Mouse (Mus musculus): Measurements from ENCODE around the gene Rasa2.

Rasa2 gene

DNA sequence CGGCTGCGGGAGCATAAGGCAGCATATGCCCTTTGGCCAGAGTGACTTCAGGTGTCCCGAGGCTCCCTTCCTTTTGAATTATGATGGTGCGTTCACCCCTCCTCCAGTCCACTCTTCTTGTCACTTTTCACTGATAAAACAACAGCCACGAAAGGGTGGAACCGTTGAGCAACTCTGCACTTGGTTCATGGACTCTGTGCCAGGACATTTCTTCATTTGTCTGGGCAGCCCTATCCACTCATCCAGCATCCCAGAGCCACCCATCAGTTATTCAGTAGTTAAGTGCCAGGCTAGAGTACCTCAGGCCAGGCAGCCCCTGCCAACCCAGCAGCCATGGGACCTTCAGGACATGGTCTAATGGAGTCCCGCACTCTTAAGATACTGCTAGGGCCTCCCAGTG lies 7.1 kb upstream of the Rasa2 start:
- DNase-seq (ENCODE audit: low spot score): no peak

DNA sequence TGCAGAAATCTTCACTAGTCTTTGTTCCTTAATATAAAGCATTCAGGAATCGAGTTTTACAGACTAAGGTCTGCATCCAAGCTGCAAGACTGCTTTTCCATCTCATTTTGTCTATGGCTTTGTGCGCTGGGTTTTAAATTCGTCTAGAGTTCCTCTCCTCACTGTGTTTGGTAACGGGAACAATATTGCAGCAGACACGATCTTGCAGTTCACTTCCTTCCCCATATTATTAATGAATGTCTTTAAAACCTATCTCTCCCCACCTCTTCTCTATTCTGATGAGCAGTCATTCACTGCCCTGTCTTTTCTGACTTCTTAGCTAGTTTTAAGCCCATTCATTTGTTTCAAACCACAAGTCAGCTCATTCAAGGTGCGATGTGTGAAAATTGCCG lies 5.7 kb upstream of the Rasa2 start:
- no peak for DNase-seq (ENCODE audit: low spot score)

DNA sequence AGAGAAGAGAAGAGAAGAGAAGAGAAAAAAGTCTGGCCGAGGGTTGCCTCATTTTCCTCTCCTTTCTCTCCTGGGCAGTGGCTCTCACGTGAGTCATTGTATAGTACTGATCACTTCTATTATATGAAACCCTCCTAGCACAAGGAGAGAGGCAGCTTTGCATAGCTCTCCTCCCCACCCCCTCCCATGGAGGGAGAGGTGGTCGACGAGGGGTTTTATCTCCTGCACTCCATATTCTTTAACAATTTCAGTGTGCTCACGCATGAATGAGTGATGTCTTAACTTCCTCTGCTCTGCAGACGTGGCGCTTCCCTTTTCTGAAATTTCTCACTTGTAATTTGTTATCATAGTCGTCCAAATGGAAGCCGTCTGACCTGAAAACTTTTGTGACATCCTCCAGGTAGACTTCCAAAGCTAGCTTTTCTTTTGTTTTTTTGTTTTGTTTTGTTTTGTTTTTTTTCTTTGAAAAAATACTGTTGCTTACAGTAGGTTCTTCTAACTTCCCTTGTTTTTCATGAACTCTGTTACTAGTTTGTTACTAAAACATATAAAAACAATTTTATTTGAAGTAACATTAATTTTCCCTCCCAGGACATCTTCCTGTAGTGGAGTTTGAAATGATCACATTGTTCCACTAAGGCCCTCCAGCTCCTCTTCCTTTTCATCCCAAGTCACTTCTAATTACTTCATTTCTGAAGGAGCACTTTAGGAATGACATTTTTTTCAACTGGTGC lies 5.2 kb upstream of the Rasa2 start:
- no peak for DNase-seq (ENCODE audit: low spot score)

DNA sequence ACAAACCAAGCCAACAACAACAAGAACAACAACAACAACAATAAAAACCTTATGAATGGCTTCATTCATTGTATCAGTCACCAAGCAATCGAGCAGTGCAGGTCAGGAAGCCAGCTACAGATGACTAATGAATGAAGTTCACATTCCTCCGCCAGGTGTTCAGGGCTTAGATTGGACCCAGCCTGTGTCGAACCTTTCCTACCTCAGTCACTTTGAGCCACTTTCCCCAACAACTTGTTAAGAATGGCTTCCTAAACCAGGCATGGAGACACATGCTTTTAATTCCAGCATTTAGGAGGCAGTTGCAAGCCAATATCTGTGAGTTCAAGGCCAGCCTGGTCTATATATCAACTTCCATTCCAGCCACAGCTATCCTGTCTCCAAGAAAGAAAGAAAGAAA lies 4.5 kb upstream of the Rasa2 start:
- DNase-seq (ENCODE audit: low spot score): no peak

DNA sequence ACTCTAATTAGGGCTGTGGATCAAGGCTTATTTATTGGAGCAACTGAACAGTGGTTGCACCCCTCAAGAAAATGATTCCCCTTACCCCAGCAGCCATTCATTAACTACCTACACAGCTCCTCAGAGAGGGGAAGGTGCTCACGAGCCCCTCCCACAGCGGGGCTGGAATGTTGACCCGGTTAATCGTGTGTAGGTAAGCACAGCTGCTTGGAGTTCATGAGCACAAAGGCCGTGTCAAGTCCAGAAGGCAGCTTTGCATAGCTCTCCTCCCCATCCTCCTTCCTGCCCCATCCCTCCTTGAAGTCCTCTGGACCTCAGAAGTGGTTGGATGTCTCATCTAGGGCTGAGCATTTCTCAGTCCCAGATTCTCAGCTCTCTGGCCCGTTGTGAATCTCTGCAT lies 3.8 kb upstream of the Rasa2 start:
- no peak for DNase-seq (ENCODE audit: low spot score)

DNA sequence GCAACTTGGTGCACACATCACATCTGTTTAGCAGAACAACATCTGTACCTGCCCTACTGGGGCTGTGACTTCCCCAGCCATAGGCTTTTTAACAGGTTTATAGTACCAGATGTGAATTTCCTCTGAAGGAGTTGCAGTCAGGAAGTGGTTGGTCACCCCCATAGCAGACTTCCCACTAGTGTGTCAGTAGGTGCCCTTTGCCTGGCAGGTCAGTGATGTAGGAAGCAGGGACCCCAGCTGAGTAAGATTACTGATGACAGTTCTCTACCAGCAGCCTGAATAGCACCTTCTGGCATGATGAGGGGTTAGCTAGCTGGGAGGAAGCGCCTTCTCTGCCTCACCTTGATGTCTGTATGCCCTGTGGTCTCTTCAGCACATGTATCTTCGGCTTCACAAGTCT lies 2.4 kb upstream of the Rasa2 start:
- DNase-seq (ENCODE audit: low spot score): no peak

DNA sequence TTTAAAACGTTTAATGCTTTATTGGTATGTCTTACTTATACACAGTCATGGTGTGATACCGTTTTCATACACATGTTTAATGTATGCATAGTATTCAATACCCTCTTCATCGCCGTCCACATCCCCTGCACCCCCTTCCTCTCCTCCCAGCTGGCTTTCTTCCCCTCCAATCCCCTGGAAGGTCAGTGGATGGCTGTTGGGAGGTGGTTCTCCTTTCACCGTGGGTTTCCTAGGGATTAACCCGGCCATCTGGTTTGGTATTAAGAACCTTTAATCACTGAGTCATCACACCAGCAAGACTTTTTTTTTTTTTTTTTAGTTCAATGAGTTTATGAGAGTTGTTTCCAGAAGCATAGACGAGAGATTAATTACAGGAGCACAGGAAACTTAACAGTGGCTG lies 1.3 kb upstream of the Rasa2 start:
- no peak for DNase-seq (ENCODE audit: low spot score)

DNA sequence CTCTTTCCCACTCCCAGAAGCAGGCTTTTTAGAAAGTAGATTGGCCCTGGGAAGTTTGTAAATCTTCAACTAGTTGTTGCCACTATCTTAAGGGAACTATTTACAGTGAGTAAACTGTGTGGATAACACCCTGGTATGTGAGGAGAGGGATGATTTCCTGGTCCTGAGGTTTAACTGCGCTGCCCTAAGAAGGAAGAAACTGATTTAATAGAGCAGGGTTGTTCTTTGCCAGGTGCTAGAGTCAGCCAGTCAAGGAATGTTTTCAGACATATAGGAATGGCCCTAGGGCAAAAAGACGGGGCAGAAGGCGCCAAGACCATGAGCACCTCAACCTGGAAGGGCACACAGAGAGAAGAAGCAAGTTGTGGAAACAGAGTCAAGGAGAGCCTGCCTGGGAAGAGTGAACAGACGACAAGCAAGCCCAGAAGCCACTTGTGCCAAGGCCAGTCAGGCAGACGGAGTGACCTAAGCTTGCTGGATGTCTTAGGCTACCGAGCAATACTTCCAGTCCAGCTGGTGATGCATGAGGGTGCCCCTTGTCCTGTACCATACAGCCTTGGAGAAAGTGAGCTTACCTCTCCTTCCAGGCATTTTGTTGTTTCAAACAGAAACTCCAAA lies 765 bp upstream of the Rasa2 start:
- DNase-seq (ENCODE audit: low spot score): no peak

DNA sequence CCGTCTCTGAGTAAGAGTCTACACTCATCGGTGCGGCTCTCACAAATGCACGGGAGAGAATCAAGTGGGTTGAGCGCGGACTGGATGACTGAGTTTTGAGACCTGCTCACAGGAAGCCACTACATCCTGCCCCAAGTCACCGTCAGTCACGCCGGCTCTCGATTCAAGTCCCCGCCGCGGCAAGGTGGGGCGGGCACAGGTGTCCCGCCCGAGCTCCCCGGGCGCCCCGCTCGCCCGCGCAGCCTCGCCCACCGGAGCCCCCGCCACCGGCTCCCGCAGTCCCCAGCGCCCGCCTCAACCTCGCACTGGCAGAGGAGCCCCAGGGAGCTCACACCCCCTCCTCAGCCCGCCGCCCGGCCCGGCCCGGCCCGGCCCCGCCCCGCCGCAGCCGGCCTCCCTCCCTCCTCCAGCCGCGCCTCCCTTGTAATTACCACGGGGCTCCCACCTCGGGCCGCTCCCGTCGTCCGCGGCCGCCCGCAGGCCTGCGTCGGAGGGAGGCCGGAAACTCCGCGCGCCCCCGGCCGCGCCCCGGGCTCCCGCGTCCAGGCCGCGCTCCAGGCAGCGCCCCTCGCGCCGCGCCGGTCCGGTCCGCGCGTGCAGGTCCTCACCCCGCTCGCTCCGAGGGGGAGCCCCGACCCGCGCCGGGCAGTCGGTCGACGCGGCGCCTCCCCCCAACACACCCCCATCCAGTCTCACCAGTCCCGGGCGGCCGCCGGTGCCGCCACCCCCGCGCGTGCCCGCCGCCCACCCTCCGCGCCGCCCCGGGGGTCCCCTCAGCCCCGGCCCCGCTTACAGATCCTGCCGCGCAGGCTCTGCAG lies 637 bp downstream of the Rasa2 start:
- DNase-seq (ENCODE audit: low spot score): peak; percentile 77

DNA sequence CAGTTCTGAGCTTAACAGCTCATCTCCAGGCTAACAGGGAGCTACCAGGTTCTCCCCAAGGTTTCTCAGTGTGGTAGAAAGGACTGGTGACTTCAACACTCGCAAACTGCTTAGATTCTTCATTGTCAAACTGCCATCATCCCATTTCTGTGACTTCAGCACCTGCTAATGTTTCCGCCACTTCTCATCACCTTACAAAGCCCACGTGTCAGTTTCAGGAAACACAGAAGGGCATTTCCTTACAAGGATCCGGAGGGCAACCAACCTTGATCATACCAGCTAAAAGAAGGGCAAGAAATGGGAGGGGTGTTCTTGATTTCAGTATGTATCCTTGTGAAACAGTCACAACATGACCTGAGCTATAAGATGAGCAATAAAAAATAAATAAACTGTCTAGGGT lies 2.3 kb downstream of the Rasa2 start:
- DNase-seq (ENCODE audit: low spot score): no peak

DNA sequence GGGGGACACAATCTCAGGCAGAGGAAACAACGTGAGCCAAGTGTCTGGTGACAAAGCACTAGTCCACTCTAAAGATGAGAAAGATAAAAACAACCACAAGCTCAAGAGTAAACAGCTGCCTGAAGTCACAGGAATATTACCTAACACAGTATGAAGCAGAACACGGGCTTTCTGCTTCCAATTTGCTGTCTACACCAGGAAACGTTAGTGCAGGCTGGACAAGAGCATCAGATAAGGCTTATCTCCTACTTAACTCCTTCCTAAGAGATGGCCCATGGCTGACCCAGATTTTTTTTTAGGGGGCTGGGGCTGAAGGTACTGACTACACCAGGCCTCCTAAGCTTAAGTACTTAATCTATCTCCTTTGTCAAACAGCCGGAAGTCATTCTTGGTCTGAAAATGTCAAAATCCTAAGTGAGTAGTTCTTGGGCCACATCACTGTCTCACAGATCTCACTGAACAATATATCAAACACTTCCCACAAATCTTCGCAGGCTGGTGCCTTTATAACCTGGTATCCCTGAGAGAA lies 3.8 kb downstream of the Rasa2 start:
- no peak for DNase-seq (ENCODE audit: low spot score)

DNA sequence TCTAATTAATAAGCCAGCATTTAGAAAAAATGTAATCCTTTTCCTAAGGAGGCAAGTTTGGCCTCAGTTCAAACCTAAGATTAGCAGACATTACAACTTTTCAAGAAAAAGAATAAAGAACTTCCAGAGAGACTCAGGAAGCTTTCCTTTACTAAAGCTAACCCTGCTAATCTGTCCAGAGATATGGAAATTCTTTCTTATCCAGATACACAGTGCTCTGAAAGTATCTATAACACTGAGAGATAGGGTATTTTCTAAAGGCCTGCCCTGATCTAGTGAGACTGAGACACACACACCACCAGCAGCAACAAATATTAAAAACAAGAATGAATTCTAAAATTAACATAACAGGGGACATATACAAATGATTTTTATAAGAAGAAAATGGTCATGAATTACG lies 4.4 kb downstream of the Rasa2 start:
- DNase-seq (ENCODE audit: low spot score): no peak

DNA sequence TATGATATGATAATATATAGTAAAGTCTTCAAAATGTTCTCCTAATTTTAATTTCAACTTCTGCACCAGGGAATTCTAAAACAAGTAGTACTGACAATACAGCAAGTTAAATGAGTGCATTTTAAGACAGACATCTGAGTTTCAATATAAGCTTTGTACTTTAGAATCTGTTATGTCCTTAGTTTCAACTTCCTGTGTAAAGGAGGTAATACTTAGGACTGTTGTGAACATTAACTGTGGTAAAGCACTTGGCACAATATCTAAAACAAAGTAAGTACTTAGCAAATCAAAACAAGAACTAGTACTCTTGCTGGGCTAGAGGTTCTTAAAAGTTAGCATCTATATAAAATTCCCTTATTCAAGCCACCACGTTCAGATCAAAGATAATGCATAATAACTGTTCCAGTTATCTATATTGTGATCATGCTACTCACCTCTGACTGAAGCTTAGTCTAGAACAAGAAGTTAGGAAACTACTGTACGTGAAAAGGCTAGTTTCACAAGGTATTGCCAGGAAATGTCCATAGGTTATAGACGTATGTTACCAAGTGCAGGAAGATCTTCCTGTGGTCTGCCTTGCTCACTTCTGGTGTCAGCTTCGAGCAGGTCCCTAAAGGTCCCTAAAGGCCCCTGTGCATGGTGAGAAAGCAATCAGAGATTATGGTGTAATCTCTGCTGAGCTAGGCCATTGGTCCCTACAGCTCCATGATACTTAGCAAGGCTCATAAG lies 12.8 kb downstream of the Rasa2 start:
- no peak for DNase-seq (ENCODE audit: low spot score)

DNA sequence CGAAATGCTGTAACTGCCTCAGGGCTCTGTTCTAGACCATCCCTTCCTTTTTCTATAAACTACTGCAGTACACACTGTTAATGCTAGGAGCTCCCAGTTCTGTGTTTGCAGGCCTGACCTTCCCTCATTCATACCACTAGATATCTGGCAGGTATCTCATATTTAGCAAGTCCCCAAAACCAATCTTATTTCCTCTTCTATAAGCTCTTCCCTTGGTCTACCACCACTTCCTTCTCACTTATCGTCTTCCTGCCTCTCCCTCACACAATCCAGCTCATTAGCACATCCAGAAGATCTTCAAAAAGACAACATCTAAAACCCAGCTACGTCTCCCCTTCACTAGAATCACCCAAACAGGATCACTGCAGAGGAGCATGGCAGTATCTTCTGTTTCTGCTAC lies 19.1 kb downstream of the Rasa2 start:
- no peak for DNase-seq (ENCODE audit: low spot score)

DNA sequence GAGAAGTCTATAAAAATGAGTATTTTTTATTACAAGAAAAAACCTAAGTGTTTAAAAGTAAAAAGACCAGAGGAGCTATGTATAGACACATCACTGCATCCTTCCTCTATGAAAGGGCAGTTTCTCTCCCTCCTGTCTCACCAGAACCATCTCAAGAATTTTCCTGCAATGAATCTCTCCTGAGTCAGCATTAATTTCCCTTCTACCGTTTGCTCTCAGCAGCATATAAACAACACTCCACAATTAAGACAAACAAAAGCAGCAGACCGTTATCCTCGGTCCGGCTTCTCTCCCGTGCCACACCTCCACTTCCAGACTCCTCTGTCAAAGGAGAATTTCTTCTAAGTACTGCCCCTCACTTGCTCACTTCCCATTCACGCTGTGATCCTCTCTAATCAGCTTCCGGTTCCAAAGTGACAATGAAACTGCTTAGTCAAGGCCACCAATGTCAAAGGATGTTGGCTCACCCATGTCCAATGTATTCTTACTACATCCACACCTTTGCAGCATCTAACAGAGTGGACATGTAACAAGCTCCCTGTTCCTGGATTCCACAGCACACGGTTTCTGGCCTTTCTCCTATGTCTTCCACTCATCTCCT lies 19.6 kb downstream of the Rasa2 start:
- DNase-seq (ENCODE audit: low spot score): no peak

DNA sequence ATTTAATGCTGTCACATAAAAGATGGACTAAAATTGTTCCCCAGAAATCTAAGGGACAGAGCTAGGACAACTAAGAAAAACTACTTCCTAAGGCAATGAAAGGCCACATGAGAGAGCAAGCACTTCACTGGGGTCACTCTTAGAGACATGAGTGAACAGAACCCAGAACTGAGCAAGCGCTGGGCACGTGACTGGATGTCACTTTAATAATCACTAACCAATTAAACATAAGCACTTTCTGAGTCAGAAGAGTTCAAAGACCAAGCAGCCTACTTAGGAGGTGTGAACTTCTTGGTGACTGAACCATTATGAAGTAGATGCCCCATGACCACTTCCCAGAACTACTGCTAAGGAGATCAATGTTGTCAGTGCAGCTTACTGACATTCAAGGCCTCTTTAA lies 20.6 kb downstream of the Rasa2 start:
- DNase-seq (ENCODE audit: low spot score): no peak

DNA sequence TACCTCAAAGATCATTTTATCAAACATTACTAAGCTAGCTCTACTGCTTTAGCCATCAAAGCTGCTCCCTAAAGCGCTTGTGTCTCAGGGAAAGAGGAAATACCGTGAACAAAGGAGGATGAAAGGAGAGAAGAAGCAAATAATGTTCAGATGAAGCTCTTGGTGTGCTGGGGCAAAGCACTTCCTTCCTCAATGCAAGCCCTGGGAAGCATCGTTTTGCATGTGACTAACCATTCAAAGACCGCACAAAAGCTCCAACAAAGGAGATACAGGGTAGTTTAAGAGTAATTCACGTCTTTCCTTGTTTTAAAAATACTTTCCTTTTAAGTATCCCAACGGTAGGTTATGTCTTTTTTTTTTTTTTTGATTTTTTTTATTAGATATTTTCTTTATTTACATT lies 28.0 kb downstream of the Rasa2 start:
- DNase-seq (ENCODE audit: low spot score): no peak

DNA sequence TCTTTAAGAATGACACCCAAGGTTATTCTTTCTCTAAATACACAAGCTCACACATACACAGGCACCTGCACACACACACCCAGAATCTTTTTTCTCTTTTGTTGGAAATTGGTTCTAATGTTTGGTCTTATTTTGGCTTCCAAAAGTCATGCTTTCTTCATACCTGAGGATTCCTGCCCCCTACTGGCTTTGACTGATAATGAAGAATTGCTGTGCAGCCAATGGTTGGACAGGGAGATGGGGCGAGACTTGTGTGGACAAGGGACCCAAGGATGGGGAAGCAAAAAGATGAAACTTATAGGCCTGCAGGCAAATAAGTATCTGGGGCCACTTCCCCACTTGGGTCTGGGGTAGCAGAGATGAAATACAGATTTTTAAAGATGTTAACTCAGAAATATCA lies 33.5 kb downstream of the Rasa2 start:
- DNase-seq (ENCODE audit: low spot score): no peak

DNA sequence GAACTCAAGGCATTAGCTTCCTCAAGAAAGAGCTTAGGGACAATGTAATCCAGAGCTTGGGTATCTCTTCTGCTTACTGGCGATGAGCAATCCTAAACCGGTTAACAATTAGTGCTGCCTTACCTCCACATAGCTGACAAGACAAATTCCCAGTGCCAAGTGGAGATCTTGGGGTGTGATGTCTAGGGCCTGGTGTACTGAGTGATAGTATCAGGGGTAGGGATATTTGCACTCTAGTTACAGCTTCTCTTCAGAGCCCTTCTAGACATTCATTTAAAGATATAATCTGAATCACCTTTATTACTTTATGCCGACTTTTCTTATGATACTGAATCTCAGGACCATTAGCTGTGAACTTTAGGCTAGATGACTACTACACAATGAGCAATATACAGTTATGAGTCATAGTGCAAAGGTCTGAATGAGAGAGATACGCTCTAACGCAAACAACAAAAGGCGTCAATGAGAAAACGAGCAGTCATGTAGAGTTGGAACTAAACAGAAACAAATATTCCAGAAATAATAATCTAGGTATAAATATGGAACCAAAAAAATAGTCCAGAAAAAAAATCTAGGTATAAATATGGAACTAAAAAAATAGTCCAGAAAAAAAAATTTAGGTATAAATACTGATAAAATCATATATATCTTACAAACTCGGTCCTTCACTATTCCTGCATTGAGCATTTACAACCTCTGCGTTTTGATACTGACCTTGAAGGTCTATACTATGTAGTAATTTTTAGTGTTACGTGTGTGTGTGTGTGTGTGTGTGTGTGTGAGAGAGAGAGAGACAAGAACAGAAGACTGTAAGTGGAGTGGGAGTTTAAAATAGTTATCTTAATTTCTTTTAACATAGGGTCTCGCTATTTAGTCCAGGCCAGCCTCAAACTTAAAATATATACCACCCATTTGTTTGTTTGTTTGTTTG lies 38.5 kb downstream of the Rasa2 start:
- no peak for DNase-seq (ENCODE audit: low spot score)

DNA sequence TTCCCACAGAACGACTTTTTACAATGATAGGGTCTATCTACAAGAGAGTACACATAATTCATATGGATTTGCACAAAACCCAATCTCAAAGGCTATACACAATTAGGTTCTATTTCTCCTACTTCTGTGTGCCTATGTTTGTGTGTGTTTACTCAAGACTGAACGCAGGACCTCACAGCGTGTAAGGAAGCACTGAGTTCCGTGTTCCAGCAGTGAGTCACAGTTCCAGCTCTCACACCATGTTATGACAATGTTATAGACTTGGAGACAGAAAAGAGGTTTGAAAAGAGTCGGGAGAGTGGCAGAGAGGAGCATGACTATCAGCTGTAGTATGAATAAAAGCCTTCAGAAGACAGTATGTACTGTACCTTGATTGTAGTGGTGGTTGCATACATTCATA lies 42.1 kb downstream of the Rasa2 start:
- no peak for DNase-seq (ENCODE audit: low spot score)

DNA sequence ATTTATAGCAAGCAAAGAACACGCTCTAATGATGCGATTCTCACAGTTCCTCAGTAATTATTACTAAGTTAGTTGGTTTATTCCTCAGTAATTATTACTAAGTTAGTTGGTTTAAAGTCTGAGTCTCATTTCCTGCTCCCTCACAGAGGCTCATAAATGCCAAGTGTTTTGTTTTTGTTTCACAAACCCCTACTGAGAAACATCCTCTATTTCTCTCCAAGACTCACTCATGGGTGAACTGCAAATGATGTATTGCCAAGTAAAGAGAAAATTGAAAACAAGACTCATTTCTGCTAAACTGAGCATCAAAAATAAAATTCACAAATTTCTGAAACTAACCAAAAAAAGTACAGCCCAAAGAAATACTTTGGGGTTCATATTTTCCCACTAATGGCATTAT lies 47.9 kb downstream of the Rasa2 start:
- DNase-seq (ENCODE audit: low spot score): no peak
